Mouse (Mus musculus) left cerebral cortex, adult 18-20 months (tissue): ENCODE results near the gene Kif14. TPM values are rescaled to one million over a fixed set of nuclear protein-coding genes. Genes with fewer than 3 reads are reported as not detected.

Source experiments
- total RNA-seq, 2 experiments: library from RNA; stranded (reverse); gene quantifications; 2 replicates each; pipeline ENCODE4 v1.2.3; 2021

Gene Kif14
- total RNA-seq, 2 experiments from 2014 or later, result 0.14 to 0.23 TPM

Other genes starting within 250 kb of the Kif14 start
- 1 to 10 TPM; 1.6 to 2.3 TPM for gene Inava, start 232.1 kb upstream of the Kif14 start, total RNA-seq
- 1 to 10 TPM; 3.8 to 4.2 TPM for gene Gpr25, start 205.5 kb upstream of the Kif14 start, total RNA-seq
- gene Camsap2, start 120.2 kb upstream of the Kif14 start, total RNA-seq, result 100 to 1,000 TPM; 131 to 133 TPM
- gene Ddx59, start 51.1 kb upstream of the Kif14 start, total RNA-seq, result 10 to 100 TPM in 1 of 2 experiments, 1 to 10 TPM in 1; 9.7 to 11.8 TPM
- gene Zfp281, start 158.6 kb downstream of the Kif14 start, total RNA-seq, result 10 to 100 TPM; 34.5 to 34.9 TPM